Mouse (Mus musculus): Measurements from ENCODE around the gene Gzmn. TPM values are rescaled to one million over a fixed set of nuclear protein-coding genes. Genes with fewer than 3 reads are reported as not detected.
"Not testable (repeated sequence)": the region's sequence is repeated elsewhere in the genome, so short reads cannot be mapped to it uniquely, and the experiment has no call there.

The Gzmn gene
- polyA plus RNA-seq, 1 experiment from 2014 or later, result not detected

- not testable (repeated sequence) for H3K27me3 ChIP-seq; H3K4me2 ChIP-seq; H3K9ac ChIP-seq; H3K9me3 ChIP-seq (replicated peaks); H3K36me3 ChIP-seq (replicated peaks); ATAC-seq (ENCODE audit: insufficient read depth); H3K27ac ChIP-seq (replicated peaks); H3K4me3 ChIP-seq (replicated peaks); H3K4me1 ChIP-seq (replicated peaks)
- whole genome bisulfite sequencing (ENCODE audit: insufficient replicate concordance), result 55% methylated on average over 2 of the region's 2 CpGs
These were observed 14.9 kb downstream of the Gzmn start, which contains the start of gene Gzmg for GRCm38 (mm10) chr14:56159479-56159878. Gene Gzmg (minus strand): TSS chr14:56159579.

GRCm38 (mm10) chr14:56155340-56155739, 19.1 kb downstream of the Gzmn start:
- no peaks in the 10 kb centered on the region for H3K27me3 ChIP-seq
- H3K27ac ChIP-seq (replicated peaks), result no peak overlapping the region
- H3K4me3 ChIP-seq (replicated peaks), result no peak overlapping the region
- no peak overlapping the region for H3K4me2 ChIP-seq
- WGBS (ENCODE audit: insufficient replicate concordance), result 46% methylated on average over 2 of the region's 2 CpGs
- no peaks in the 10 kb centered on the region for H3K36me3 ChIP-seq (replicated peaks)
- ATAC-seq (ENCODE audit: insufficient read depth), result no peak
- no peaks in the 10 kb centered on the region for H3K9me3 ChIP-seq (replicated peaks)
- no peaks in the 10 kb centered on the region for H3K4me1 ChIP-seq (replicated peaks)
- no peak overlapping the region for H3K9ac ChIP-seq

GRCm38 (mm10) chr14:56133675-56134074, 40.7 kb downstream of the Gzmn start:
- H3K4me2 ChIP-seq; H3K27ac ChIP-seq (replicated peaks); H3K4me1 ChIP-seq (replicated peaks); H3K9me3 ChIP-seq (replicated peaks); H3K9ac ChIP-seq; H3K27me3 ChIP-seq; H3K36me3 ChIP-seq (replicated peaks); ATAC-seq (ENCODE audit: insufficient read depth); H3K4me3 ChIP-seq (replicated peaks): not testable (repeated sequence)
- WGBS (ENCODE audit: insufficient replicate concordance), result 40% methylated on average over 1 of the region's 1 CpGs

GRCm38 (mm10) chr14:56132508-56132907, 41.9 kb downstream of the Gzmn start, which contains the start of gene Gzmd:
Gene Gzmd (minus strand): TSS chr14:56132608.
- not testable (repeated sequence) for H3K9me3 ChIP-seq (replicated peaks); H3K27ac ChIP-seq (replicated peaks)

GRCm38 (mm10) chr14:56128341-56128740, 46.1 kb downstream of the Gzmn start:
- no peak overlapping the region for H3K9ac ChIP-seq
- H3K27me3 ChIP-seq, result no peaks in the 10 kb centered on the region
- H3K4me3 ChIP-seq (replicated peaks), result no peak overlapping the region
- no peak overlapping the region for H3K4me2 ChIP-seq
- WGBS (ENCODE audit: insufficient replicate concordance), result 31% methylated on average over 3 of the region's 3 CpGs
- no peaks in the 10 kb centered on the region for H3K36me3 ChIP-seq (replicated peaks)
- no peak overlapping the region for H3K27ac ChIP-seq (replicated peaks)
- H3K4me1 ChIP-seq (replicated peaks), result no peaks in the 10 kb centered on the region
- no peaks in the 10 kb centered on the region for H3K9me3 ChIP-seq (replicated peaks)
- no peak for ATAC-seq (ENCODE audit: insufficient read depth)

More at GRCm38 (mm10) chr14:56132508-56132907, 41.9 kb downstream of the Gzmn start, which contains the start of gene Gzmd:
- not testable (repeated sequence) for H3K9ac ChIP-seq; H3K36me3 ChIP-seq (replicated peaks); H3K4me3 ChIP-seq (replicated peaks); H3K4me1 ChIP-seq (replicated peaks); H3K27me3 ChIP-seq; ATAC-seq (ENCODE audit: insufficient read depth); H3K4me2 ChIP-seq
- WGBS (ENCODE audit: insufficient replicate concordance), result 50% methylated on average over 2 of the region's 2 CpGs

- Histone ChIP-seq H3K4me1 (replicated peaks) (no peaks in the 10 kb centered on the region), H3K9ac (no peak overlapping the region), H3K4me2 (no peak overlapping the region), H3K9me3 (replicated peaks) (no peaks in the 10 kb centered on the region), H3K36me3 (replicated peaks) (no peaks in the 10 kb centered on the region), H3K27ac (replicated peaks) (no peak overlapping the region), H3K4me3 (replicated peaks) (no peak overlapping the region), H3K27me3 (no peaks in the 10 kb centered on the region)
- WGBS (ENCODE audit: insufficient replicate concordance), result 63% methylated on average over 3 of the region's 3 CpGs
- no peak for ATAC-seq (ENCODE audit: insufficient read depth)
These were observed 50.9 kb downstream of the Gzmn start for GRCm38 (mm10) chr14:56123516-56123915.

- Histone ChIP-seq H3K27me3 (no peaks in the 10 kb centered on the region), H3K4me2 (no peak within 1 kb of the TSS), H3K9ac (no peak within 1 kb of the TSS), H3K27ac (replicated peaks) (no peak within 1 kb of the TSS), H3K36me3 (replicated peaks) (no peaks in the 10 kb centered on the region), H3K4me3 (replicated peaks) (no peak within 1 kb of the TSS), H3K4me1 (replicated peaks) (no peaks in the 10 kb centered on the region), H3K9me3 (replicated peaks) (no peaks in the 10 kb centered on the region)
- no peak for ATAC-seq (ENCODE audit: insufficient read depth)
These were observed 53.9 kb downstream of the Gzmn start, which contains the start of gene Gzme for GRCm38 (mm10) chr14:56120525-56120924. Gene Gzme (minus strand): TSS chr14:56120625.

Other genes starting within 250 kb of the Gzmn start
- gene Cma1, start 229.9 kb downstream of the Gzmn start, polyA plus RNA-seq (2015; fragmentation: Nextera tagmentation; extraction: Ambion mirVana), result 0.36 and 0.47 TPM in 2 replicates
- gene Cma2, start 223.6 kb downstream of the Gzmn start, polyA plus RNA-seq (2015; fragmentation: Nextera tagmentation; extraction: Ambion mirVana), result not detected in 2 replicates
- not detected in 2 replicates for gene Mcpt1, start 156.6 kb downstream of the Gzmn start, polyA plus RNA-seq (2015; fragmentation: Nextera tagmentation; extraction: Ambion mirVana)
- not detected in 2 replicates for gene Mcpt9, start 144.1 kb downstream of the Gzmn start, polyA plus RNA-seq (2015; fragmentation: Nextera tagmentation; extraction: Ambion mirVana)
- 0.14 and 0.15 TPM in 2 replicates for gene Mcpt2, start 132.6 kb downstream of the Gzmn start, polyA plus RNA-seq (2015; fragmentation: Nextera tagmentation; extraction: Ambion mirVana)
- gene Mcpt4, start 112.3 kb downstream of the Gzmn start, polyA plus RNA-seq (2015; fragmentation: Nextera tagmentation; extraction: Ambion mirVana), result not detected in 2 replicates
- gene Mcpt8, start 89.3 kb downstream of the Gzmn start, polyA plus RNA-seq (2015; fragmentation: Nextera tagmentation; extraction: Ambion mirVana), result 6.2 and 6.4 TPM in 2 replicates
- gene Ctsg, start 72.0 kb downstream of the Gzmn start, polyA plus RNA-seq (2015; fragmentation: Nextera tagmentation; extraction: Ambion mirVana), result 39.4 and 44.1 TPM in 2 replicates
- gene Gzme, start 54.0 kb downstream of the Gzmn start, polyA plus RNA-seq (2015; fragmentation: Nextera tagmentation; extraction: Ambion mirVana), result not detected in 2 replicates
- not detected in 2 replicates for gene Gzmd, start 42.0 kb downstream of the Gzmn start, polyA plus RNA-seq (2015; fragmentation: Nextera tagmentation; extraction: Ambion mirVana)
- not detected in 2 replicates for gene Gzmg, start 15.0 kb downstream of the Gzmn start, polyA plus RNA-seq (2015; fragmentation: Nextera tagmentation; extraction: Ambion mirVana)
- not detected in 2 replicates for gene Gzmf, start 36.8 kb upstream of the Gzmn start, polyA plus RNA-seq (2015; fragmentation: Nextera tagmentation; extraction: Ambion mirVana)
- gene Gzmc, start 60.1 kb upstream of the Gzmn start, polyA plus RNA-seq (2015; fragmentation: Nextera tagmentation; extraction: Ambion mirVana), result 0.09 TPM in 1 of 2 replicates, not detected in the other
- 0.39 and 0.44 TPM in 2 replicates for gene Gzmb, start 87.7 kb upstream of the Gzmn start, polyA plus RNA-seq (2015; fragmentation: Nextera tagmentation; extraction: Ambion mirVana)
- not detected in 2 replicates for gene Atp12a, start 190.5 kb upstream of the Gzmn start, polyA plus RNA-seq (2015; fragmentation: Nextera tagmentation; extraction: Ambion mirVana)
- gene Rnf17, start 228.0 kb upstream of the Gzmn start, polyA plus RNA-seq (2015; fragmentation: Nextera tagmentation; extraction: Ambion mirVana), result 0.84 and 1.0 TPM in 2 replicates